Mouse (Mus musculus): Measurements from ENCODE around the gene Elmo1.

The Elmo1 gene

DNA sequence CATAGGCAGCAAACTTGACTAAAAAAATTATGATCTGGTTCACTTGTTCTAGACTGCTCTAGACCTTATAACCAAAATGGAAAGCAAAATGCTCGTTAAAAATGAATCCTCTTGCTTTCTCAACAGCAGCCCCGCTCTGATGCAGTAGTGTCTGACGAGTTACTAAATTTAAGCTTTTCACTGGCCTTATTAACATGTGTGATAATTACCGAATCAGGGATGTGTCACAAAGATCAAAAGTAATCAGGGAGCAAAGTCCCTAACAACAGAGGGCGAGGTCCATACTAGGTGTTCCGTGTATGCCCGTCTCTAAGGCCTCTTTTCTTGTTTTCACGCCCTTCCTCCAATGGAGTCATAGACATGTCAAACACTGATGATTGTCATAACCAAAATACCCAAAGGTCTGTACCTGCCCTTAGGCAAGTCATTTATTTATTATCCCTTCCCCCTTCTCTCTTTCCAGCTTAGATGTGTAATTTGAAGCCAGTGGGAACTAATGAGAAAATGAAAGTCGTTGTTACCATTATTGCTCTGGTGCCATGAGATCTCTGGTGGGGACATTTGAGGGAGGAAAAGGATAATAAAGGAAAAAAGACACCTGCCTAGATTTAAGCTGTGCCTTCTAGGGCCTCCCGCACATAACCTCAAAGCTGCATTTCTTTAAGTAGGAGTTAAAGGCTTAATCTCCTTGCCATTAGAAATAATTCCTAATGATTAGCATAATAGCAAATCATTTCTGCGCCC, 316.2 kb downstream of the Elmo1 start:
- no peak for DNase-seq

DNA sequence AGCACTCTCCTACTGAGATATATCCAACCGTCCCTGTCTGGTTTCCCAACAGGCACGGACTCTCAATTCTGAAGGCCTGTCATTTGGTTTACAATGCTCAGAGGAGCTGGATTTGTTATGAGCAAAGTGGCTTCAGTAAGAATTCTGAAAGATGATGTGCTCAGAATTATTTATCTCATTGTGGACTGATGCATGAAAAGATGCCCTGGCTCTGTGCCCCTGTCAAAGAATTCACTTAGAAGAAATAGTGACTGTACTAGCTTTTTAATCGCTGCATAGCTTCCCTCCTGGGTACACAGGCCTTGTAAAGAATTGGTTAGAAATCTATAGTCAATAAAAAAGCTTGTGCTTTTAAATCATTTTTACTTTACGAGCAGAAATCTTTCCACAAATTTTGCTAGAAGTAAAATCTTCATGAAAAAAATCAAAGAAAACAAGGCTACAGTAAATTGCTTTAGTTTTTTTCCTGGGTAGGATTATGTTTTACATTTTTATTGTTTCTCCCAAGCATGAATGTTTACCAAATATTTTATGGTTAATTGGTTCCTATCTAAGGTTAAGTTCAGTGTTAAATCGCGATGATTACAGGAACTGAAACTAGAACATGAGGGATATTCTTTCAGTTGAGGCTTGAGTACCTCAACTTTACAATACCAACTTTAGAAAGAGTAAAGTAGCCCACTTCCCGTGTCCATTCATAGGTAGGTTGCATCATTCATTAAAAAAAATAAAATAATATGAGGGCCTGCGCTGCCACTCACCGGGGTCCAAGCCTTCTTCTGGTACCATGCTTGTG, 320.1 kb downstream of the Elmo1 start:
- DNase-seq: no peak

DNA sequence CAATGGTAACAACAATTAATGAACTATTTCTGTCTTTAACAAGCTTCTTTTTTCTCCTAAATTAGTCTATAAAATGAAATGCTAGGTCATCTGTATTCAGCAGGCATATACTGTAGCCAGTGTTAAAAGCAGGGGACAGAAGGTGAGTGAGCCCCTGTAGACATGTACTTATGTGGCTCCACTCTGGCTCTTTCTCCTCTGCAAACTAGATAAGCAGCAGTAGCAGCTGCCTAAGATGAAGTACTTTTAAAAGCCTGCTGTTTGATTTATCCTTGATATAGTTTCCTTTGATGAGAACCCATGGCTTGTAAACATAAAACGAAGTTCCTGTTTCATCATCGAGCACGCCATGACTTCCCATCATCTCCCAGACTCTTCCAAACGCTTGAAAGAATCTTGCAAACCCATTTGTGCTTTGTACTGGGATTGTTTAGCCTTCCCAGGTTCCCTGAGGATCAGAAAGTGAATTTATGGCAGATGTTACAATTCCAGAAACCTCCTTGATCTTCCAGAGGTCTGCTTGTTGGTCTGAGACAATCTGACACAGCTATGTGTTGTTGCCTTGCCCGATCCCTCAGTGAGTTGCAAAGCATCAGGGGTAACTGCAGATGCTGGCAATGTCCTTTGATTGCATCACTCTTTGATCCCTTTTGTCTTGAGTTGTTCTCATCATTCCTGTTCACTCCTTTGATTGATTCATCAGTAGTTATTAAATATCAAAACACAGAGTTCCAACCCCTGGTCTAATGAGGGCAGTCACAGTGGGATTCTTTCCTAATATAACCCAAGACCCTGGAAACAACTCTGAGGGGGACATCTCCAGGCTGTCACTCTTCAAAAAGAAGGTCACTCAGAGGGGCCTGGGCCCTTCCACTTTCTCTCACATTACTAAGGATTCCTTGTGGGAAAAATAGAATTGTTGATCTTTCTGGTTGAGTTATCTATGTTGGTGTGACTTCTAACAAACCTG, 326.6 kb downstream of the Elmo1 start:
- DNase-seq: no peak

DNA sequence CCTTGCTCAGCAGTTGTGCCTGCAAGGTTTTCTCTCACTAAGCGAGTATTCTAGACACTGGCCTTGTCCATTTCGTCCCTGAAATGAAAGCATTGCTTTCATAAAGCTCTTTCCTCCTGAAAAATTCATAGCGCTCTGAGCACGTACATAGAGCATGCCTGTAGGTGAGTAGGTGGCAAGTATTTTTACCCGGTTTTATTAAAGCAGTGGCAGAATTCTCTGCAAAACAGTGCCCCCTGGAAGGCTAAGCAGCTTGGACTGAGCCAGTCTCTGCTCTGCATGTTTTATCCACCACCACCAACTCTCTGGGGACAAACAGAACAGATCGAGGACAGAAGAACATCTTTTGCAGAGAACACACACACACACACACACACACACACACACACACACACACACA, 340.6 kb downstream of the Elmo1 start:
- no peak for DNase-seq

DNA sequence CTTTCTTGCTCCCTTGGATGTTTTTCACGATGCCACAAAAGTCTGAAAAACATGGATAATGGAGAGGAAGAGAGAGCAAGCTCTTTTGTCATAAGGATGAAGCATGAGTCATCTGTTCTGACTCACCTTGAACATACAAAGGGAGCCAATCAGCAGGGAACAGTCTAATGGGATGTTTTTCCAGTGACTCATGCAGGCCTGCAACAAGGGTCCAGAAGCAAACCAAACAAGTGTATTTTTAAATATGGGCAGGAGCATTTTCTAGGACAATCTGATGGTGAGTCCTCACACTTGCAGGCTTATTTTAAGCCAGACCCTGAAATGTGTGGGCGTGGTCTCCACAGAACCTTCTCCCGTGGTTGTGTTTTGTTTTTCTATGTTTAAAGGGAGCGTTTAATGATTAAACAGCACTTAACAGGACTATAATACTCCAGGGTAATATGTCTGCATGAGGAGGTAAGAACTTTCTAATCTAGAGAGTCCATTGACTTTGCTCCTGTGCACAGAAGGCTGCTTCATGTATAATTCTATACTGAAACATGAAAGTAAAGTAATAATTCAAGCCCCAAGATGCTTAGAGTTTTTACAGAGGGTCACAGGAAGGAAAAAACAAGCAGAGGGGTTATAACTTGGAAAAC, 342.9 kb downstream of the Elmo1 start:
- DNase-seq: no peak

DNA sequence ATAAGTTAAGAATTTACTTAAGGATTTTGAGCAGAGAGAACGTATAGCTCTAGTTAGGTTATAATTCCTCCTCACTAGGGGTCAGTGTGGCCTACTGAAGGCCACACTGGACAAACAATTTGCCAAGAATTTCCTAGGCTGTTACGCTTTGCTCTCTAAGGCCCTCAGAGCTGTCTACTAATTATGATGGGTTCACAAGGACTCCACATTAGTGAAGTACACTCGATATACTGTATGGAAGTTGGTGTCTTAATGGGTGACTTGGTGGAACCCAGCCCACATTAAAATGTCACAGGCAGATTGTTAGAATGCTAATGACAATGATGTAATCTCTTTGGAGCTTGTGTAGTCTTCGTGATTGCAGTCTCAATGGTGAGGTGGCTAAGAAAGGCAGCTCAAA, 343.7 kb downstream of the Elmo1 start:
- DNase-seq: no peak

DNA sequence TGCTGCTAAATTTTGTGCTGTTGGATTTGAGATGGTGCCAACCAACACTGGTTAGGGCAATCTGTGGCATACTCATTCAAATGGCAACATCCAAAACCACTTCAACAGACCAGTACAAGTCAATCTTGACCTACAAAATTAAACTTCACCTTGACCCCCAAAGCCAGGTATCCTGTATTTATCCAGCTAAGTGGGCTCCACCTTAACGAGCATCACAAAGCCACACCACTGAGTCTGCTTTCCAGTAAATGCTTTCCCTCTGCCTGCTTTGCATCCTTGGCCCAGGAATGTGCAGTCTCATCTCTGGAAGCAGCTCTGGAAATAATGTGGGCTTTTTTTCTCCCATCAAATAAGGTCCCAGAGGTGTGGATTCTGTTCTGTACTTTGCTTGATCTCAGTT, 349.1 kb downstream of the Elmo1 start:
- DNase-seq: no peak

DNA sequence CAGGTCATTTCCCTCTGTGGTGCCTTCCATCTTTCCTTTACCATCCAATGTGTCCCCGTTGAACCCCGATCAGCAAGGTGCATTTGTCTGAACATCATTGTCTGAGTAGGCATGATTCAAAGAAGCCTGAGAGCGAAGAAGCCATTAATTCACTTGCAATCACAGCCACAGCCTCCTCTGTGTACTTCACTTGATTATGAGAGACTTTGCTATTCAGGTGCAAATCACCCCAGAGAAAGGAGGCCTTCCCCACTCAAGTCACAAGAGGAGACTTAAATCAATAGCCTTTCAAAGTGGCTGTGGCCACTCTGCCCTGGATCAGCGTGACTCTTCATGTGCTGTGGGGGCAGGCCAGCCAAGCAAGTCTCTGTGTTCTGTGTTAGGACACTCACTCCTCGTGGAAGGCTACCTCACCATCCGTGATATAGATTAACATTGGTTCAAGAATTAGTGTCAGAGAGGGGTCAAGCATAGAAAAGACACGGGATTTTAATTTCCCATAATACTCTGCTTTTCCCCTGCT, 360.5 kb downstream of the Elmo1 start:
- DNase-seq: no peak

DNA sequence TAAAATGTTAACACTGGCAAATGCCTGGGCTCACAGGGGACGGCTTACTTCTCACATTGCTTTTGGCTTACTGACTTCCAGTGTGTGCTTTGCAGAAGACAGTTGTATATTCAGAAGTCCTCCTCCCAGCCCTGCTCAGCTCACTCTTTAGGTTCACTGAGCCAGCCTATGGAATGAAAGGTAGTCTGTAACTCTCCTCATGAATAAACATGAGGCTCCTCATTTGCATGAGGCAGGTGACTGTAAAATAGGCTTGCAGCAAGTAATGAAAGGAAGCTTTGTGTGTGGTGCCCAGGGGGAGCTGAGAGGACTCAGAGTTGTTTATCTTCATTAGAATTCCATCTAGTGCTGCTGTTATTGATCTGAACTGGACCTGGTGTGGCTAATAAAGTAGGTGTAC, 364.0 kb downstream of the Elmo1 start:
- DNase-seq: no peak

DNA sequence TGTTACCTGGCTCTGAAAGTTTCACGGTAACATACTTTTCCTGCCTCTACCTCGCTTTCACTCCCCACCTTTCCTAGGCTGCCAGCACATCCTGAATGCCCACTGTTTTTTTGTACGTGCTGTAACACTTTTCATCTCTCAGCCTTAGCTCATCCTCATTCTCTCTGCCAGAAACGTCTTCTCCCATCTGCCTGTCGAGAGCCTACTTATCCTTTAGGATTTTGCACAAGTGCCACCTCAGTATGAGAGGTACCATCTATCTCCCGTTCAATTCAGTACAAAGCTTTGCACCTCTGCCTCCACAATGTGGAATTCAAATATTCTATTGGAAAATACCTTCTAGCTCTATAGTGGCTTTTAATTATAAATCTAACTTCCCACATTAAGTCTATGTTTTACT, 369.7 kb downstream of the Elmo1 start:
- DNase-seq: no peak

DNA sequence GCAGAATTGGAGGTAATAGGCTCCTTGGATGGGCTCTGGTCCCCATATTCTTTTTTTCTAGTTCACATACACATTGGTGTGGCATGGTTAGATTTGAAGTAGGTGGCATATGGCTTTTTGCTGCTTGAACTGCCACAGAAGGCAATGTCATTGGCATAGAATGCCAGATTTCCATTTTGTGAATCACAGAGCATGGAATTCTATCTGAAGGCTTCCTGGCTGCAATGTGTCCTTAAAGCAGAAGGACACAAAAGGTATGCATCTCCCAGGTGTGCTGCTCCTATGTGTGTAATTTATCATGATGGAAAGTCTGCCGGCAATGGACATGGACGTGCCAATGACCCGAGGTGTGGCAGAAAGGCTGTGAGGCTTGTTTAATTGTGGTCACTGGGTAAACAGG, 371.2 kb downstream of the Elmo1 start:
- no peak for DNase-seq

DNA sequence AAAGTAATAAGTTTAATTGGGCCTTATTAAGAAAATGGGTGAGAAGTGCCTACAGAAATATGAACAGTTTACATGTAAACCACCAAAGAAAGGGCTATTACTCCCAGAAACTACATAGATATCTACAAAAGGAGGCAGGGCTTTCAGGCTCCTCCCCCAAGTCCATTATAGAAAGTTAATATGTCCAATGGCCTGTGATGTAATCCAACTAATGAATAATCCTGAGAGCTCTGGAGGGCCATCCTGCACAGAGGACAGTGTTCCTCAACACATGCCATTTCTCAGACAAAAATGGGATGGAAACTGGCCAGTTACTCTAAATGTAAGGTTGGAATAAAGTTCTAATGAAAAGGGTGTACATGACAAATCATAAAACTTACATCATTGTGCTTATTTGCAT, 373.8 kb downstream of the Elmo1 start:
- DNase-seq: no peak

DNA sequence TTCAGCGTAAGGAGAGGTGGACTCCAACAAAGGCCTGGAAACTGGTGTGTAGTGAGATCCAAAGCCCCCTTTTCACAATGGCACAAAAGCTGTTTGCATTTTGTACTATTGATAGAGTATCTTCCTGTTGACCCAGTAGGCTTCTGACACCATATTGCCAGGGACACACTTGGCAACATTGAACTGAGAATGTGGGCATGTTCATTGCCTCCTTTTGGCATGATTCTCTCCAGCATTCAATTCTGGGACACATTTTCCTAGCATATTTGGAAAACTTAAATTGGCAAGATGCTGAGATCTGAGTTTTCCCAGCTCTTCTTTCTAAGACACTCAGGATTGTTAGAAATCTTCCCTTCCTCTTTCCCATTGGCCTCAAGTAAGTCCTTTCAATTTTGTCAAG, 377.0 kb downstream of the Elmo1 start:
- no peak for DNase-seq

DNA sequence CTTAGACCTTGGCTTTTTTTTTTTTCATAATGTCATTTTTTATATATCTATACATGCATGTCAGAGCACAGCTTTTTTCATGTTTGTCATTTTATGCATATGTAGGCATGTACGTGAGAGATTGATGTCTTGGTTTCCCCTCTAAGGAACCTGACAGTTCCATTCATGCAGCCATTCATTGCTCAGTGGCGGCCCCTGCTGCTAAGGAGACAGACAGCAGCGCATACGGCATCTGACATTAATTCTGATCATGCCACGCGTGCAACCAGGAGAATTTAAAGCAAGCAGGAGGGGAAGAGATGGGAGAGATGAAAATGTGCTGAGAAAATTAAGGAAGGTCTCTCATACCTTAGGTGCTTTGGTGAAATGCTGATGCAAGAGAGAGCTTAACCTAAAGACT, 381.3 kb downstream of the Elmo1 start:
- peak; percentile 47 to 49 for DNase-seq

DNA sequence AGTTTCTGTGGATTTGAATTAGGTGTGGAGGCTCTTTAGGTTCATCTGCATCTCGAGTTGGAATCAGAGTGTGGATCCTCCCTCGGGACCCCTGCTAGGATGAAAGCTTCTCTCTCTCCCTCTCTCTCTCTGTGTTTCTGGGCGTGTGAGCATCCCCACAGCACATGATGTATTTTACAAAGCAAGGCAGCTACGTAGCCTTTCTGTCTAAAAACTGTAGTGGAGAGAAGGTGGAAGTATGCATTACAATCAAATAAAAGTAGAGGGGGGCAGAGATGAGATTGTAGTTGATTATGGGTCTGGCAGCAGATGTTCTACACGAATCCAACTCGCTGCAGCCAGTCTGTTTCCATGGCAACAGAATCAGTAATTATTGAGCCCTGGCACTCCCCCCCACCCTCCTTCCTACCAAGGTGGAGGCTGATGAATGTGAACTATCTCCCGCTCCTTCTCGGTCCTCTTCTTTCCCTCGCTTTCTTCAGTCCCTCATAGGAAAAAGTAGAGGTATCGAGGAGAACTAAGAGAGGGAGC, 382.0 kb downstream of the Elmo1 start:
- DNase-seq: no peak

DNA sequence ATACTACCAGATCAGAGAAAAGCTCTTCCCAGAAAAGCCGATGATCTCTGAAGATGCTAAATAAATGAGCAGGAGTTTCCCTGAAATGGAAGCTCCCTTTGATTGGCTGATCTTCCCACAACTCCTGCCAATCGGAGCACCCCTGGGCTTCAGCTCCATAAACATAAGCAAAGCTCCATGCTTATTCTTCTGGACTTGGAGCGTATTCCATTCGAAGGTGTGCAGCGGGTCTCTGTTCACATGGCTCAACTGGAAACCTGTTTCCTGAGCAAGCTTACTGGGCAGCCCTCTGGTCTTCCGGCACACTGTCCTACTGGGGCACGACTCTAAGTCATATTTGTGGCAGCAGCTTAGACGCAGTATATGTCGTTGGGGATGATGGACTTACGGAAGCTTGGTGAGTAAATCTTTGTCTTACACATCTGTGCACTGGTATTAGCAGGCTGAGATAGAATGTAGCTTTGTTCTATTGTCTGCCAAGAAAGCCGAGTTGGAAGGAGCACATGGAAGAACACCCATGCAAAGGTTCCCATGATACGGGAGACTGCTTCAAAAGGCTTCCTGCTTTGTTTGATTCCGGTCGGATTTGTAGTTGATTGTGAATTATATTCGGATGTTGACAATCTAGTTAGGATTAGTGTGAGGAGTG, 382.6 kb downstream of the Elmo1 start:
- no peak for DNase-seq

DNA sequence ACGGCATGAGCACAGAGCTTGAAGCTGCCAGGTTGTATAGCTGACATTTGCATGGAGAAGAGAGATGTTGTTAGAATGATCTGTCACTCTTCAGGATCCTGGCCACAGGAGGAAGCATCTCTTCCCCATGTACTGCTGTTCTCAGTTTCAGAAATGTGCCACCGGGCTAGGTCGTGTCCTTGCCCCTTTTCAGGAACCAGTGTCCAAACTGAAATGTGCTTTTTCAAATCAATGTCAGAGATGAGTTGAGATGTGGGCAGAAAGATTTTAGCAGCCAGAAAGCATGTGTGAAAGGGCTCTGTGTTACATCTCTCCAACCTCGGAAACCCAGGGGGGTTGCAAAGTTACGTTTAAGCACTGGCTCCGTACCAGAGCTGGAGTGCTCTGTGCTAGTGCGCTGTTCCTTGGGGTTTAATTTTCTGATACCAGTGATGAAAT, 383.3 kb downstream of the Elmo1 start:
- no peak for DNase-seq

DNA sequence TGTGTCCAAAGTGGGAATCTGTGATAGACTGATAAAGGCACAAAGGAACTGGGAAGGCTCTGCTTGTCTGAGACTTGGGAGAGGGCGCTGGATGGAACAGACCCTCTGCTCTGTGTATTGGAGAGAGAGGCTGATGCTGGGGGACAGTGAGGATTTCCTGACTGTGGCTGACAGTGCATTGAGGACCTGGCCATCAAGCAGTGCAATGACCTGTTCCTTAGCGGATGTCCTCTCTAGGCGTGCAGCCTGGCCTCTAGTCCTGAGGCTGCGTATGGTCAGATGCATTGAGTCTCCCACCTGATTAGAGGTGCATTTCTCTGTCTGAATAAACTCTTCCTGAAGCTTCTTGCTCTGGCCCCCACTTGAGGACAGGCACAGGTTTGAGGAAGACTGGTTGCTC, 384.2 kb downstream of the Elmo1 start:
- no peak for DNase-seq

DNA sequence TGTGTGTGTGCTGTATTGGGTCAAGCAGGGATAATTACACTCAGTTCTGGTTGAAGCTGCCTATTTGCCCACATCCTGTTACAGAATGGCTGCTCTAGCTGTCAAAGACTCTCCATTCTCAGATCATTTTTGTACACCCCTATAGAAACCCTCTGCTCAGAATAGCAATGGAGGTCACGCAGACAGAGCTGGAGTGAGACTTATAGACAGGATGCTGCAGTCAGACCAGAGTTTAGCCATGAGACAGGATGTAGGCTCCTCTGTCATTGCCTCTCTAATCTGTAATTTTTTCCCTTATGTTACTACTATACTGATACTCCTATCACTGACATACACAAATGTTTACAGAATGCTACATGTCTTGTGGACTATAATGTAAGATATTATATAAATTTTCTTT, 391.4 kb downstream of the Elmo1 start:
- DNase-seq: no peak

DNA sequence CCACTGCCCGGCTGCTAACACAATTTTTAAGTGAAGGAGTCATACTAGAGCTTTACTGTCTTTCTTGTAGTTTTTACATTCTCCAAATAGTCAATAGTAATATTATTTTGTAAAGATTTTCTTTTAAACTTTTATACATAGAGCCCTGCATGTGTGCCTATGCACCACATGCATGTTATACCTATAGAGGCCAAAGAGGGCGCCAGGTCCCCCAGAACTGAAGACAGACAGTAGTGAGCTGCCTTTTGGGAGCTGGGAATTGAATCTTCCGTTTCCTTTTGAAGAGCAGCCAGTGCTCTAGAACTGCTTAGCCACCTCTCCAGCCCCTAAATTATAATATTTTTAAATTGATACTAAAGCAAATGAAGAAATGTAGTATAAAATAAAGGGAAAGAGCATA, 398.7 kb downstream of the Elmo1 start:
- DNase-seq: peak; percentile 22 to 29

DNA sequence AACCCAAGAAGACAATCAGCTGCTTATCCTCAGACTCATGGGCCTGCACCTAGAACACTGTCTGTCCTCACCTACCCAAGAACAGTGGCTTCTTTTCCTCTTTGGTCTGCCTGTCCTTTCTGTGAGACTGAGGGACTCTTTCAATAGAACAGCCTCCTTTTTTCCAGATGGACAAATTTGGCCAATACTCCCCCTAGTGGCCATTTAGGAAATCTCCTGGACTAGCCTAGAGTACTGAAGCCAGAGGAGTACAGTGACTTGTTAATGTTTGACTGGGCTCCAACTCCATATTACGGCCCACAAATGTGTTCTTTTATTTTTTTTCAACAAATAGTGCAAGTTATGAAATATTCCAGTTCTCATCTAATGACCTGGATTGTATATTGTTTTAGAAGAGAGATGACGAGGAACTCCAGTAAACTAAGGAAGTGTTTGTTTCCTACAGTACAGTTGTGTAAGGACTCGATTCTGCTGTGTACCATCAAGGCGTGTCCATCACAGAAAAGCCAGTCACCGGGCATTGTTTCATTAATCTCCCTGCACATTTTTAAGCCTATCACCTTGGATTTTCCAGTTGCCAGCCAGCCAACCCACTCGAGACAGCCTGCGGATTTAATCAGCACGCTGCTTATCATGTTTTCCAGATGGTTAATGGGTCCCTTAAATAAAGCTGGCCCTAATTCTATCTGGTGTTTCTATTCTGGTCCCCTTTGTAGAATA, 399.5 kb downstream of the Elmo1 start:
- no peak for DNase-seq
